Mouse (Mus musculus) Patski (cell line): Measurements from ENCODE around the gene Fgf13. TPM values are rescaled to one million over a fixed set of nuclear protein-coding genes. Genes with fewer than 3 reads are reported as not detected.

ENCODE experiments used
- ATAC-seq: fragments of 100-300 bp; one replicate; pipeline ENCODE4 v1.8.0; 2021
- CTCF ChIA-PET: fragments of 350-600 bp; sonication (Branson Sonifier 250); formaldehyde crosslinking; loops from one replicate; lab custom pipeline; 2022; ENCODE audit warnings: inconsistent platforms; lab: Charles Lee
- POLR2A ChIA-PET: fragments of 350-600 bp; sonication (Branson Sonifier 250); formaldehyde crosslinking; loops from one replicate; lab custom pipeline; 2022; ENCODE audit warnings: antibody characterized with exemption, inconsistent platforms; lab: Charles Lee
- DNase-seq: peaks from one replicate; pipeline ENCODE4 v3.0.0-alpha.2; 2011; ENCODE audit warnings: low read depth, low spot score
- H3K27me3 ChIP-seq: fragments of 371-371 bp; one replicate; pipeline ENCODE4 v1.5.1; 2021
- CTCF ChIP-seq: fragments of 100-300 bp; IDR thresholded peaks from one replicate; pipeline ENCODE4 v1.5.1; 2021
- in situ Hi-C: fragments of 300-500 bp; cut with MboI; formaldehyde crosslinking; loops from 3 replicates; pipeline ENCODE4 v1.11.1; 2018; ENCODE audit warnings: low pct_unique_long_range_greater_than_20kb, mixed read lengths
- polyA plus RNA-seq: library from polyadenylated mRNA; unstranded; gene quantifications from one replicate; pipeline ENCODE4 v1.2.3, GENCODE M21; 2021

Gene Fgf13
- polyA plus RNA-seq, 1 experiment from 2014 or later, result not detected

GRCm38 (mm10) chrX:59485426-59485825, 82.4 kb downstream of the Fgf13 start:
- no peak for TF ChIP-seq CTCF
- ATAC-seq, result no peak
- DNase-seq, result no peak
- POLR2A ChIA-PET, result no interaction called here
- CTCF ChIA-PET, result no interaction called here
- H3K27me3 ChIP-seq, result peaks cover 27% of the 10 kb centered on the region
- in situ Hi-C loops, result no loop called here

- in situ Hi-C loops, result no loop called here
- no peak for TF ChIP-seq CTCF
- H3K27me3 ChIP-seq, result peaks cover 23% of the 10 kb centered on the region
- ChIA-PET POLR2A (no interaction called here), CTCF (no interaction called here)
- ATAC-seq (no peak), DNase-seq (no peak)
Observed at GRCm38 (mm10) chrX:59402596-59403285, 165.1 kb downstream of the Fgf13 start.

- TF ChIP-seq CTCF, result no peak
- CTCF ChIA-PET, result no interaction called here
- ATAC-seq, result no peak
- peaks cover 27% of the 10 kb centered on the region for H3K27me3 ChIP-seq
- DNase-seq, result no peak
- POLR2A ChIA-PET, result no interaction called here
- in situ Hi-C loops, result no loop called here
Observed at GRCm38 (mm10) chrX:59290916-59291411, 276.9 kb downstream of the Fgf13 start.

GRCm38 (mm10) chrX:59251576-59251975, 316.3 kb downstream of the Fgf13 start:
- ATAC-seq, result no peak
- in situ Hi-C loops, result no loop called here
- ChIA-PET CTCF (interaction anchor here (1.5 kb wide), 1 partner anchor 10 kb away, joined by 3 read pairs; no protein-coding TSS in a partner anchor), POLR2A (no interaction called here)
- no peak for DNase-seq
- peaks cover 57% of the 10 kb centered on the region for H3K27me3 ChIP-seq
- TF ChIP-seq CTCF, result no peak

GRCm38 (mm10) chrX:59243752-59244151, 324.1 kb downstream of the Fgf13 start:
- no peak for DNase-seq
- no peak for ATAC-seq
- in situ Hi-C loops, result no loop called here
- no peak for TF ChIP-seq CTCF
- ChIA-PET POLR2A (no interaction called here), CTCF (no interaction called here)
- peaks cover 51% of the 10 kb centered on the region for H3K27me3 ChIP-seq

GRCm38 (mm10) chrX:59243176-59243575, 324.7 kb downstream of the Fgf13 start:
- DNase-seq, result no peak
- no peak for TF ChIP-seq CTCF
- POLR2A ChIA-PET, result no interaction called here
- ATAC-seq, result no peak
- in situ Hi-C loops, result no loop called here
- H3K27me3 ChIP-seq, result peaks cover 54% of the 10 kb centered on the region
- CTCF ChIA-PET, result no interaction called here

- CTCF ChIA-PET, result interaction anchor here (0.8 kb wide), 1 partner anchor 10 kb away, joined by 3 read pairs; no protein-coding TSS in a partner anchor
- ATAC-seq, result no peak
- in situ Hi-C loops, result no loop called here
- peaks cover 41% of the 10 kb centered on the region for H3K27me3 ChIP-seq
- no peak for TF ChIP-seq CTCF
- POLR2A ChIA-PET, result no interaction called here
- DNase-seq, result no peak
Observed at GRCm38 (mm10) chrX:59241460-59241747, 326.5 kb downstream of the Fgf13 start.

GRCm38 (mm10) chrX:59240683-59241459, 327.0 kb downstream of the Fgf13 start:
- ChIA-PET CTCF (interaction anchor here (0.8 kb wide), 1 partner anchor 11 kb away, joined by 3 read pairs; no protein-coding TSS in a partner anchor), POLR2A (no interaction called here)
- no peak for ATAC-seq
- DNase-seq, result no peak
- peaks cover 43% of the 10 kb centered on the region for H3K27me3 ChIP-seq
- in situ Hi-C loops, result no loop called here
- no peak for TF ChIP-seq CTCF

GRCm38 (mm10) chrX:59220675-59221074, 347.2 kb downstream of the Fgf13 start:
- CTCF ChIA-PET, result no interaction called here
- peaks cover 43% of the 10 kb centered on the region for H3K27me3 ChIP-seq
- POLR2A ChIA-PET, result no interaction called here
- ATAC-seq, result no peak
- in situ Hi-C loops, result no loop called here
- TF ChIP-seq CTCF, result no peak
- DNase-seq, result no peak

- DNase-seq, result no peak
- ATAC-seq, result no peak
- CTCF ChIA-PET, result no interaction called here
- no peak for TF ChIP-seq CTCF
- in situ Hi-C loops, result no loop called here
- POLR2A ChIA-PET, result no interaction called here
- H3K27me3 ChIP-seq, result peaks cover 30% of the 10 kb centered on the region
Observed at GRCm38 (mm10) chrX:59201146-59201545, 366.7 kb downstream of the Fgf13 start.

- TF ChIP-seq CTCF, result peak; percentile 30
- no peak for DNase-seq
- CTCF ChIA-PET, result no interaction called here
Observed at GRCm38 (mm10) chrX:59194149-59194548, 373.7 kb downstream of the Fgf13 start.

More at GRCm38 (mm10) chrX:59194149-59194548, 373.7 kb downstream of the Fgf13 start:
- in situ Hi-C loops, result loop anchor here (10.0 to 25.0 kb wide), 2 partner anchors 831 to 1218 kb away; no protein-coding TSS in a partner anchor
- POLR2A ChIA-PET, result no interaction called here
- H3K27me3 ChIP-seq, result peaks cover 53% of the 10 kb centered on the region
- no peak for ATAC-seq
